Mouse (Mus musculus): Measurements from ENCODE around the gene Mettl26. TPM values are rescaled to one million over a fixed set of nuclear protein-coding genes. Genes with fewer than 3 reads are reported as not detected.

The Mettl26 gene
- total RNA-seq, 2 experiments from 2014 or later: 39.2 to 40.1 TPM

DNA sequence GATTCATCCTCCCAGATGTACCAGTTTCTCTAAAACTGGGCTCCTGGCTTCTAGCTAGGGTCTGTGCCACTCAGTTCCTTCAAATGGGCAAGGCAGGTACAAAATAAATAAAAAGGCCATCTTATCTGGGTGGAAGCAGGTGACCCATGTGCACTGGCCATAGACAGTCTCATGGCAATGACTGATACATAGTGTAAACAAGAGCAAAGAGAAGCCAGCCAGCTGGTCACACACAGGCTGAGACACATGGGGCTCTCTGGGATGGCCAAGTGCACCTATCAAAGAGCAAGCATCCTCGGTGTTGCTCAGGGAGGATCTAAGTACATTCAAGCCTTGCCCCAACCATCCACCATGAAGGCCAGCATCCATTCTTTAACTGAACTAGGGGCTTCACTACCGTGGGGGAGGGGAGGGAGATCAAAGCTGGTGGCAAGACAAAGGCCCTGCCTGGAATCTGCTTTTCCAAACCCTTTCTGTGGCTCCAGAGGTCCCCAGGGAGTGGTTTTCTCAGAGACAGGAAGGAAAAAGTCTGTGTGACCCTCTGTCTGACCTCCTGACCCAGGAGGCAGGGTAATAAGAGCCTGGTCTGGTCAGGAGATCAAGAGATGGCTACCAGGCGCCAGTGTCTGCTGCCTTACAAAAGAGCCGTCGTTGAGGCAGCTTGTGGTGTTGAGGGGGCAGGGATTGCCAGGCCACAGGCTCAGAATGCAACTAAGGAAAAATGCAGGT lies 6.2 kb downstream of the Mettl26 start:
- DNase-seq (ENCODE audit: extremely low spot score in 1 of 2, low spot score in 1 of 2): no peak

GRCm38 (mm10) chr17:25881691-25882090 lies 6.8 kb downstream of the Mettl26 start:
- DNase-seq (ENCODE audit: extremely low spot score in 1 of 2, low spot score in 1 of 2): no peak

DNA sequence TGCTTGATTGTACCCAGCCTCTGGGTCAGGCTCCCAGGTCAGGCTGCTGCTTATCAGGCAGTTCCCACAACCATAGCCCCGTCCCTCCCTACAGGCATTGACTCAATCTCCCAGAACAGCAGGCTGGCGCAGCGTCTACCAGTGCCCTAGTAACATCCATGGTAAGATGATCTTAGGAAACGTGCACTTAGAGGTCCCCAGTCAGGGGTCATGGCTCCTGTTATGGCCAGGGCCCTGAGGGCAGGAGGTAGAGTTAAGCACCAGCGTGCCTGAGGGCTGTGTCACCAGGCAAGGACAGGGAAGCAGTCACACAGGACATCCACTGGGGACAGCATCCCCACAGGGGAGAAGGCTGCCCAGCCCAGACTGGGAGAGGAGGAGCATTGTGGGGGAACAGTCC lies 7.4 kb downstream of the Mettl26 start:
- no peak for DNase-seq (ENCODE audit: extremely low spot score in 1 of 2, low spot score in 1 of 2)

DNA sequence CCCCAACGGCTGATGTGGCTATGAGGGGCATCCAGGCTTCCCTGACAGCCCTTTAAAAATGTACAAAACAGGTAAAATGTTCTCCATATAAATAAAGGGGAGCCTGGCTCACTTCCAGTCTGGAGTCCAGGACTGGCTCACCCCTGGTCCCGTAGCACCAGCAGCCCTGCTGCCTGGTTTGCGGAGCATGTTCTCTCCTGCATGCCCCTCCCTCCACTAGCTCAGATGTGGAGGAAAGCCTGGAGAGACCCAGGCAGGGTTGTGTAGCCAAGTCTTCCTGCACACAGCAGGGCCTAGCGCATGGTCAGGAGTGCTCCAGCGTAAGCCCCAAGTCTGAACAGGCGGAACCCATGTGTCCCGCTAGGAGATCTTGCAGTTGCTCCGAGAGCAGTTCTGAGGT lies 8.4 kb downstream of the Mettl26 start:
- DNase-seq (ENCODE audit: extremely low spot score in 1 of 2, low spot score in 1 of 2): no peak

DNA sequence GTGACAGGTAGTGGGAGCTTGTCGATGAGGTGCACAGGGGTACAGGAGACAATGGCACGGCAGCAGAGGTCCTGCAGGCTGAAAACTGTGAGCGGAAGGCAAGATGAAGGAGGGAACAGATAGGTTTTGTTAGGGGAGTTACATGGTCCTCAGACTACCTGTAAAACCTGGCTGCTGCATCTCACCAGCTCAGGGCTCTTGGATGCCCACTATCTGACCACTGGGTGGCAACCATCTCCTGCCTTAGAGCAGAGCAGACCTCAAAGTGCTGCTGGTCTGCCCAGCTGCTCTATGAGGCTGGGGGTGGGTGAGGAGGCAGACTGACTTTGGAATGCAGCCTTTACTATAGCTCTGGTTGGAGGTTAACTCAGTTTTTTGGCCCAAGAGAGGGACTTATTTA lies 8.9 kb downstream of the Mettl26 start:
- DNase-seq (ENCODE audit: extremely low spot score in 1 of 2, low spot score in 1 of 2): no peak

GRCm38 (mm10) chr17:25885636-25886035 lies 10.8 kb downstream of the Mettl26 start:
- DNase-seq (ENCODE audit: extremely low spot score in 1 of 2, low spot score in 1 of 2): no peak

DNA sequence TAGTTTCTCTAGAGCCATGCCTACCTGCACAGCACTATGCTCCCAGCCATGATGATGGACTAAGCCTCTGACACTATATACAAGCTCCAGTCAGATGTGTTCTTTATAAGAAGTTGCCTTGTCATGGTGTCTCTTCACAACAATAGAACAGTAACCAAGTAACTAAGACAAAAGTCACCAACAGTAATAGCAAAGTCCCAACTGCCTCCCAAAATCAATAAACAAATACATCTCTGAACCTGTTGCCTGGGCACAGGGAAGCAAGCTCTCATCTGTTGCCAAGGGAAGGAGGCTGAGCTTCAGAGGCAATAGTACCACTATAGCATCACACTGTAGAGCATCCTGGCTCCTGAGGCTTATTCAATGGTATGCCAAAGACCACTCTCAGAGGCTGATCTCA lies 11.9 kb downstream of the Mettl26 start:
- no peak for DNase-seq (ENCODE audit: extremely low spot score in 1 of 2, low spot score in 1 of 2)

GRCm38 (mm10) chr17:25887467-25887866 lies 12.6 kb downstream of the Mettl26 start:
- DNase-seq (ENCODE audit: extremely low spot score in 1 of 2, low spot score in 1 of 2): no peak

DNA sequence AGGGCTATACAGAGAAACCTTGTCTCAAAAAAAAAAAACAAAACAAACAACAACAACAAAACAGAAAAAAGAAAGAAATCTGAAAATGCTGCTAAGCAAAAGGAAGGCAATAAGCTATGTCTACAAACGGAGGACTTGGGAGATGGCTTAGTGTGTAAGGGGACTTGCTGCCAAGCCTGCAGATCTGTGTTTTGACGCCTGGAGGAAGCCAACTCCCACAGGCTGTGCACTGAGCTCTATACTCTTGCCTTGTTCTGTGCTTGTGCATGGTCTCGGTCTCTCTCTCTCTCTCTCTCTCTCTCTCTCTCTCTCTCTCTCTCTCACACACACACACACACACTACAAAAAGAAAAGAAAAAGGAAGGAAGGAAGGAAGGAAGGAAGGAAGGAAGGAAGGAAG lies 14.0 kb downstream of the Mettl26 start:
- DNase-seq (ENCODE audit: extremely low spot score in 1 of 2, low spot score in 1 of 2): no peak

GRCm38 (mm10) chr17:25893975-25894617 lies 19.2 kb downstream of the Mettl26 start:
- peak in 1 of 2 experiments; percentile 59 for DNase-seq (ENCODE audit: extremely low spot score in 1 of 2, low spot score in 1 of 2)

- DNase-seq (ENCODE audit: extremely low spot score in 1 of 2, low spot score in 1 of 2): no peak
These were observed 20.5 kb downstream of the Mettl26 start for GRCm38 (mm10) chr17:25895415-25895814.

DNA sequence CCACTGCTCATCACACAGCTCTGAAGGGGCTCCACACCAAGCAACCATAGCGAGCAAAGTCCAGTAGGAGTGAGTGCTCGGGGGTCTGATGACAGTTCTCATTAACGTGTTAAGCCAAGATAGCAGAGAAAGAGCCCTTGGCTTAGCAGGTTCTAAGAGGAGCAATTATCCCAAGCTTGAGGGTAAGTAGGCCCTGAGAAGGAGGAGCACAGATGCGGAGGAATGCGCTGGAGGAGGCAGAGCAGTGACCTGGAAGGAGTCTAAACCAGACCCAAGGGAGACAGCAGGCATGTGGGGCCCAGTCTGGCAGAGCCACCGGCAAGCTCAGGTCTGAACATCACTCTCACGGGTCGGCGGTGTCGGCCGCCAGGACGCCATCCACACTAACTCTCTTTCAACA lies 21.0 kb downstream of the Mettl26 start:
- no peak for DNase-seq (ENCODE audit: extremely low spot score in 1 of 2, low spot score in 1 of 2)

GRCm38 (mm10) chr17:25900193-25900592 lies 25.3 kb downstream of the Mettl26 start:
- DNase-seq (ENCODE audit: extremely low spot score in 1 of 2, low spot score in 1 of 2): no peak

DNA sequence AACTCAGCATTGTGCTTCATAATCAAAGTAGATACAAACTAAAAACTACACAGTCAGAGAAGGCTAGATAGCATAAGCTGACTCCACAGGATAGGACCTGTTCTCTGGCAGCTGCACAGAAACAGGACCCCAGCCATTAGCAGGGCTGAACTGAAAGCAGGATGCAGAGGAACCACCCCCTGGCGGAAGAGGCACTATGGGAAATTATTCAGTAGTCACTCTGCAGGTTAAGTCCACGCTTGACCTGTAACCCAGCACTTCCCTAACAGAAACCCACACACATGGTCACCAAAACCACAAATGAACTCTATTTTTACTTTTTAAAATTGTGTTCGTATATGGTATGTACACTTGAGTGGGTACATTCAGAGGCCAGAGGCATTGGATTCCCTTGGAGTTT lies 28.2 kb downstream of the Mettl26 start:
- DNase-seq (ENCODE audit: extremely low spot score in 1 of 2, low spot score in 1 of 2): no peak

GRCm38 (mm10) chr17:25907640-25908039 lies 32.8 kb downstream of the Mettl26 start:
- DNase-seq (ENCODE audit: extremely low spot score in 1 of 2, low spot score in 1 of 2): no peak

DNA sequence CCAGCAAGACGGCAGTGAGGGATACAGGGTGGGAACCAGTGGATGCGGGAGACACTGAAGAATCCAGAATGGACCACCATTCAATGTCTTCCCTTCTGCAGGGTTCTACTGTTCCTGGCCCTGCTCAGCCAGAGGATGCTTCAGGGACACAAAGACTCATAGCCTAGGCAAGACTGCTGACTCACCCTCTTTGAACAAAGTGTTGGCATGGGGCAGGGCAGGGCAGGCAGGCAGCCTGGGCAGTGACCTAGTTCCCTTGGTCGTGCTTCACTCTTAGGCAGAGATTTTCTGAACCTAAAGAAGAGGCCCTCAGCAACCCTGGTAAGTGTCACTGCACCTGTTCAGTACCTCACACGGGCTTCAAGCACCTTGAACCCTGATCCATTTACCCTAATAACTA lies 36.9 kb downstream of the Mettl26 start:
- DNase-seq (ENCODE audit: extremely low spot score in 1 of 2, low spot score in 1 of 2): no peak

DNA sequence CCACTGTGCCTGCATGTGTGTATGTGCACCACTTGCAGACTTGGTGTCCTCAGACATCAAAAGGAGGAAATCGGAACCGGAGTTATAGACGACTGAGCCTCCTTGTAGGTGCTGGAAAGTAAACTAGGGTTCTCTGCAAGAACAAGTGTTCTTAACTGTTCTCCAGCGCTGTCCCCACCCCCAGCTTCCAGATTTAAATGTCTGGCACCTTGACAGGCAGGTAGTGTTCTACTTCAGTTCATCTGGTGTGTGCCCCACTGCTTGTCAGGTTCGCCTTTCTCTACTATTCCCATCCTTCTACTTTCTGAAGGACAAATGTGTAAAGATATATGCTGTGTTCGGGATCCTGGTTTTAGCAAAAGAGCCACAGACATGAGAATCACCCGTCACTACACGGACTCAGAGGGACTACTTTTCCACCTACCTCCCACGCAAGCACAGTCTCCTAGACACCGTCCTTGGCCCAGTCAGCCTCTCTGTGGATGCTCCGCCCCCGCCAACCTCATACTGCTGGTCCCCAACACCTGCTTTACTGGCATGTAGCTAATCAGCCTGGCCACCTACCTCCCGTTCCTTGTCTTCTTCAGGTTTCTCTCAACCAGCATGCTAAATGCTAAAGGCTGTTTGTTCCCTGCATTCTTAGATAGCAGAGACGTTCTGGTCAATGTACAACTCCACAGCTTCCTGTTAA lies 38.5 kb downstream of the Mettl26 start:
- DNase-seq (ENCODE audit: extremely low spot score in 1 of 2, low spot score in 1 of 2): peak; percentile 33 to 47

- DNase-seq (ENCODE audit: extremely low spot score in 1 of 2, low spot score in 1 of 2): no peak
These were observed 39.0 kb downstream of the Mettl26 start for GRCm38 (mm10) chr17:25913877-25914275.

- DNase-seq (ENCODE audit: extremely low spot score in 1 of 2, low spot score in 1 of 2): no peak
These were observed 39.4 kb downstream of the Mettl26 start for GRCm38 (mm10) chr17:25914295-25914694.

DNA sequence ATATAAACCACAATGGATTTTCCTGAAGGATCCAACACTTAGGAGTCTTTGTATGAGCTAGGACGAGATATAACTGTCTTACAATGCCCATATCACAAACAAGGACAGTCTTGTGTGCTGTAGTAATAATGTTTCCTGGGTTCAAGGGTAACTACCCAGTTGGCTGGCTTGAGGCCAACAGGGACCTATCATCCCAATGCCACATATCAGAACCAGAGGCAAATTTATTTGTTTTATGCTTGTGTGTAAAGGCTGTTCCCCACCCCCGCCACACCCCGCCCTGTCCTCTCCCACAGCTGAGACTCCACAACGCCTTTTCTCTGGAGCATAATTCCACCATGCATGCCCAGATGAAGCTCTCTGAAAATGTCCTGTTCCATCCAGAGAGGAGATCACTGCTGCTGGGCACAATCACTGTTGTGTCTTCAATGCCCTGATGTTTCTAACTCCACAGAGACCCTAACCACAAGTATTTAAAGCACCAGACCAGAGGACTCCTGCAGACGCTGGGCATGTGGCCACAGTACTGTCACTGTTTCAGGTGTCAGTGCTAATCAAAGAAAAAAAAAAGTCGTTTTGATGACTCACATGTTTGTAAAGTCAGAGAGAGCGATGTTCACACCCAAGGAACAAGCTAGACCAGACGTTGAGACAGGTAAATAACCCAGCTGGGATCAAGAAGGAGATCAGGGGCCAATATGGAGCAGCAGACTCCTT lies 42.2 kb downstream of the Mettl26 start:
- no peak for DNase-seq (ENCODE audit: extremely low spot score in 1 of 2, low spot score in 1 of 2)

All from layer of hippocampus, postnatal 25 days (tissue).